Mouse (Mus musculus): ENCODE measurements at regions not wholly inside any gene's neighbourhood (a gene's known extent, or its start where the extent isn't known, plus 50 kb on each side); places are given as distances from the start of the nearest gene placed in this dataset.

GRCm38 (mm10) chr10:66925553-66926127 is 170.3 kb upstream of the Jmjd1c start:
- TF ChIP-seq CTCF (IDR thresholded peaks at IDR 0.05; ENCODE audit: extremely low read depth, insufficient read depth, insufficient read length, insufficient replicate concordance) (no peak), POLR2A (IDR thresholded peaks at IDR 0.05; ENCODE audit: low read depth, low read length) (no peak)
- Histone ChIP-seq H3K27me3 (ENCODE audit: control insufficient read depth, insufficient read depth, low read length) (no peaks in the 10 kb centered on the region), H3K36me3 (ENCODE audit: control insufficient read depth, insufficient read depth, low read length) (no peaks in the 10 kb centered on the region), H3K4me3 (ENCODE audit: extremely low read depth, insufficient read depth, insufficient read length) (no peak overlapping the region), H3K27ac (ENCODE audit: insufficient read depth, low read length) (no peak overlapping the region), H3K4me1 (ENCODE audit: control insufficient read depth, insufficient read depth, insufficient read length) (peaks cover 7% of the 10 kb centered on the region; the same call in 1 of the 2 replicates)
- DNase-seq (ENCODE audit: low read depth in 1 of 2, low spot score in 2 of 2): no peak
- WGBS: 59% methylated on average over 6 of the region's 6 CpGs

DNA sequence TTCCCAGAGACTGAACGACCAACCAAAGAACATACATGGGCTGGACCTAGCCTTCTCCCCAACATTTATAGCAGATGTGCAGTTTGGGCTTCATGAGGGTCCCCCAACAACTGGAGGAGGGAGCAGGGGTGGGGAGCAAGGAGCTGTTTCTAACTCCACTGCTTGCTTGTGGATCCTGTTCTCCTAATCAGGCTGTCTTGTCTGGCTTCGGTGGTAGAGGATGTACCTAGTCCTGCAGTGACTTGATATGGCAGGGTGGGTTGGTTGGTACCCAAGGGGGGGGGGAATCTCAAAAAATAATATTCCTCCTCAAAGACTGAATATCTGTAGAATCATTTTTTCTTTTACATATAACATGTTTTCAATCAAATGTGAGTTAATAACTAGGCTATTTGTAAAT is 168.3 kb upstream of the Jmjd1c start:
- 93% methylated on average over 2 of the region's 2 CpGs for WGBS
- DNase-seq (ENCODE audit: low read depth in 1 of 2, low spot score in 2 of 2): no peak
- no peaks in the 10 kb centered on the region for H3K27me3 ChIP-seq (ENCODE audit: control insufficient read depth, insufficient read depth, low read length)
- H3K4me3 ChIP-seq (ENCODE audit: extremely low read depth, insufficient read depth, insufficient read length): no peak overlapping the region
- H3K4me1 ChIP-seq (ENCODE audit: control insufficient read depth, insufficient read depth, insufficient read length): peaks cover 11% of the 10 kb centered on the region; the same call in 1 of the 2 replicates
- H3K27ac ChIP-seq (ENCODE audit: insufficient read depth, low read length): no peak overlapping the region
- no peak for TF ChIP-seq POLR2A (IDR thresholded peaks at IDR 0.05; ENCODE audit: low read depth, low read length)
- TF ChIP-seq CTCF (IDR thresholded peaks at IDR 0.05; ENCODE audit: extremely low read depth, insufficient read depth, insufficient read length, insufficient replicate concordance): no peak
- no peaks in the 10 kb centered on the region for H3K36me3 ChIP-seq (ENCODE audit: control insufficient read depth, insufficient read depth, low read length)

DNA sequence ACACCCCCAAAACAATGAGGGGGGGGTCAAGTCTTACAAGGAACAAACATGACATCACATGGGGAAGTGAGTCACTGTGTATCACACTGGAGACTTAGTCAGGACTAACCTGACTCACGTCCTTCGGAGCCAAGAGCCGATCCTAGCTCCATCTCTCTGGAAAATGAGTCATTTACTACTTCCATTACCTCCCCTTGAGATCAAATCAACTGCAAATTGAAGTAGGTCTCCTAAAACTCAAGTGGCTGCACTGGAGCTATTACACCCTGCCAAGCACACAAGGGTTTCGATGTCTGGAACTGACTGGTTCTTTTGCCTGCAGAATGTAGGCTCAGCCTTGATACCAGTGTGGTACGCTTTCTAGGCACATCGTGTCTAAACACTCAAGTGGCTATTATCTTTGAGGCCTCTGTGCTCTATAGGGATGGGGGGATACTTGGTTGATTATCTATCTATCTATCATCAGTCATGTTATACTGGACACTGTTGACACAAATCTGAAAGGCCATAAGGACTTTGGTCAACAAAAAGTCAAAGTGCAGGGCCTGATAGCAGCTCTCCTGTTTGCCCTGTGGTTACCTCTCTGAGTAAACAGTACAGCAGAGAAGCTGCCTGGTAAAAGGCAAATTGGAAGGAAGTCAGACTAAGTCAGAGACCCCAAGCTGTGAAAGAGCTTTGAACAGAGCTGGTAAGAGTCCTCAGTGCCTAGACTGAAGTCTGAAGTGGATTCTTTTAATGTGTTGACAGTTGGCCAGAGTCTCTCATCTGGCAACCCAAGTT is 167.5 kb upstream of the Jmjd1c start:
- no peak for DNase-seq (ENCODE audit: low read depth in 1 of 2, low spot score in 2 of 2)
- no peak overlapping the region for H3K27ac ChIP-seq (ENCODE audit: insufficient read depth, low read length)
- H3K36me3 ChIP-seq (ENCODE audit: control insufficient read depth, insufficient read depth, low read length): no peaks in the 10 kb centered on the region
- TF ChIP-seq CTCF (IDR thresholded peaks at IDR 0.05; ENCODE audit: extremely low read depth, insufficient read depth, insufficient read length, insufficient replicate concordance) (no peak), POLR2A (IDR thresholded peaks at IDR 0.05; ENCODE audit: low read depth, low read length) (no peak)
- H3K4me3 ChIP-seq (ENCODE audit: extremely low read depth, insufficient read depth, insufficient read length): no peak overlapping the region
- H3K4me1 ChIP-seq (ENCODE audit: control insufficient read depth, insufficient read depth, insufficient read length): peaks cover 11% of the 10 kb centered on the region; the same call in 1 of the 2 replicates
- H3K27me3 ChIP-seq (ENCODE audit: control insufficient read depth, insufficient read depth, low read length): no peaks in the 10 kb centered on the region
- 80% methylated on average over 6 of the region's 6 CpGs for WGBS

DNA sequence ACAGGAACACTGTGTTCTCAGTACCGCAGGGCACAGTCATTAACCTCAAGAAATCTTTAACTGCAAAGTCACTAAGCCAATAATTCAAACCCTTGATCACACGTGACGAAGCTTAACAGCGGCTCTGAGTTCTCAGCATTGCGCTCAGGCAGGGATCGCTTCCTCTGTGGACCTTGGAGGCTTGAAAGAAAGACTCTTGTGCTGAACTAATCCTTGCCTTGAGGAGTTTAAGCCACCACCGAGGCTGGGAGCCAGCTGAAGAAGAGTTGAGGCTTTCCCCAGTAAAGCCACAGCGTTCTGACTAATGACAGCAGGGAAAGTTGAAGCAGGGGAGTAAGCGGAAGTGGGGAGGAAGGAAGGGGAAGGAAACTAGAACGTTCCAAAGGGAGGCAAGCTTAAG is 165.4 kb upstream of the Jmjd1c start:
- H3K36me3 ChIP-seq (ENCODE audit: control insufficient read depth, insufficient read depth, low read length): no peaks in the 10 kb centered on the region
- no peak overlapping the region for H3K4me3 ChIP-seq (ENCODE audit: extremely low read depth, insufficient read depth, insufficient read length)
- WGBS: 11% methylated on average over 10 of the region's 10 CpGs
- TF ChIP-seq CTCF (IDR thresholded peaks at IDR 0.05; ENCODE audit: extremely low read depth, insufficient read depth, insufficient read length, insufficient replicate concordance) (no peak), POLR2A (IDR thresholded peaks at IDR 0.05; ENCODE audit: low read depth, low read length) (no peak)
- H3K27ac ChIP-seq (ENCODE audit: insufficient read depth, low read length): peak overlapping the region; percentile 45
- H3K27me3 ChIP-seq (ENCODE audit: control insufficient read depth, insufficient read depth, low read length): no peaks in the 10 kb centered on the region
- H3K4me1 ChIP-seq (ENCODE audit: control insufficient read depth, insufficient read depth, insufficient read length): peaks cover 11% of the 10 kb centered on the region; the same call in 1 of the 2 replicates
- DNase-seq (ENCODE audit: low read depth in 1 of 2, low spot score in 2 of 2): no peak

DNA sequence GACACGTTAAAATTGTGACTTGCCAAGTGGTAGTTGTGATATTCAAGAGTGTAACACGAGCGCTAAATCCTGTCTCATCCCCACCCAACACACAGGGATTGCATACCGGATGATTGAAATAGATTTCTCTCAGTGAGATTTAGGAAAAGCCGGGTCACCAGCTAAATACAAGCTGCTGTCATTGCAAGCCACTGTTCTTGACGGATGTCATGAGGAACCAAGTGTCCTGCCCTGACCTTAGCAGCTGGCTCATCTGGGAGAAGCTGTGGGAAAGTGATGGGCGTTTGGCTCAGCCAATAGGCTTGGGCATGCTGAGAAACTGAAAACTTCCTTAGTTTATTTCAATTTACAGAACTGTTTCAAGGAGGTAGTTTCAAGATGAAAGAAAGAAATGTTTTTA is 164.4 kb upstream of the Jmjd1c start:
- Histone ChIP-seq H3K4me3 (ENCODE audit: extremely low read depth, insufficient read depth, insufficient read length) (no peak overlapping the region), H3K36me3 (ENCODE audit: control insufficient read depth, insufficient read depth, low read length) (no peaks in the 10 kb centered on the region), H3K27me3 (ENCODE audit: control insufficient read depth, insufficient read depth, low read length) (no peaks in the 10 kb centered on the region), H3K4me1 (ENCODE audit: control insufficient read depth, insufficient read depth, insufficient read length) (peaks cover 11% of the 10 kb centered on the region; the same call in 1 of the 2 replicates), H3K27ac (ENCODE audit: insufficient read depth, low read length) (no peak overlapping the region)
- DNase-seq (ENCODE audit: low read depth in 1 of 2, low spot score in 2 of 2): peak in 1 of 2 experiments; percentile 29
- TF ChIP-seq CTCF (IDR thresholded peaks at IDR 0.05; ENCODE audit: extremely low read depth, insufficient read depth, insufficient read length, insufficient replicate concordance) (no peak), POLR2A (IDR thresholded peaks at IDR 0.05; ENCODE audit: low read depth, low read length) (no peak)
- WGBS: 64% methylated on average over 7 of the region's 7 CpGs

DNA sequence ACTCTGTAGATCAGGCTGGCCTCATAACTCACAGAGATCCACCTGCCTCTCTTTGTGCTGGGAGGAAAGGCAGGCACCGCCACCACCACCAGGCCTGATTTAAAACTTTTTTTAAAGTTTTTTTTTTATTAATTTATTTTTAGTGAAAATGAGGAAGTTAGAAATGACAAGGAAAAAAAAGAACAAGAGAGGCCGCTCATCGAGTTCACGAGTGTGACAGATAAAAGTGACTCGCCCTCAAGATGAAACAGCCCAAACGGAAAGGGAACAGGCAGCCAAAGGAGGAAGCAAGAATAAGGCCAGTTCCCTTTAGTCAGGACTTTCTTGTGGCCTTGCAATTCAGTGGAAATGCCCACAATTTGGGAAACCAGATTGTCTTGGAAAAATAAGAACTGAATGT is 163.4 kb upstream of the Jmjd1c start:
- peak; percentile 52 to 55 for DNase-seq (ENCODE audit: low read depth in 1 of 2, low spot score in 2 of 2)

DNA sequence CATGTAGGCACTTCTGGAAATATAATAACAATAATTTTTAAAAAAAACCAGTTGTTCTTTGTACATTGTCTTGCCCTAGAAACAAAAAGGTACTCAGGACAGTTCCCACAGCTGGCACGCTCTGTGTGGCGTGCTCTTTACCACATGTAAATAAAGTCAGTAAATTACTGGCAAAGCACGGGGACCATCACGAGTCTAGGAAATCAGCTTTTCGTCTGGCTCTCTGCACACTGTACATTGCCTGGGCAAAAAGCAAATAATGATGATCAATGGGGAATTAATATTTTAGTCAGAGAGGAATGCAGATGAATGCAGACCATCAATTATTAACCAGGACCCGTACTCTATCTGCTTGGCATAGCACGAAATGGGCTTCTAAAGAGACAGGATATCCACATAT is 162.2 kb upstream of the Jmjd1c start:
- H3K36me3 ChIP-seq (ENCODE audit: control insufficient read depth, insufficient read depth, low read length): no peaks in the 10 kb centered on the region
- no peaks in the 10 kb centered on the region for H3K27me3 ChIP-seq (ENCODE audit: control insufficient read depth, insufficient read depth, low read length)
- TF ChIP-seq POLR2A (IDR thresholded peaks at IDR 0.05; ENCODE audit: low read depth, low read length) (no peak), CTCF (IDR thresholded peaks at IDR 0.05; ENCODE audit: extremely low read depth, insufficient read depth, insufficient read length, insufficient replicate concordance) (no peak)
- H3K4me1 ChIP-seq (ENCODE audit: control insufficient read depth, insufficient read depth, insufficient read length): peaks cover 17% of the 10 kb centered on the region
- 91% methylated on average over 7 of the region's 7 CpGs for WGBS
- no peak overlapping the region for H3K4me3 ChIP-seq (ENCODE audit: extremely low read depth, insufficient read depth, insufficient read length)
- no peak overlapping the region for H3K27ac ChIP-seq (ENCODE audit: insufficient read depth, low read length)
- DNase-seq (ENCODE audit: low read depth in 1 of 2, low spot score in 2 of 2): no peak

More for the DNA sequence above, 163.4 kb upstream of the Jmjd1c start:
- WGBS: 8% methylated on average over 6 of the region's 6 CpGs
- Histone ChIP-seq H3K27me3 (ENCODE audit: control insufficient read depth, insufficient read depth, low read length) (no peaks in the 10 kb centered on the region), H3K4me3 (ENCODE audit: extremely low read depth, insufficient read depth, insufficient read length) (no peak overlapping the region), H3K4me1 (ENCODE audit: control insufficient read depth, insufficient read depth, insufficient read length) (peaks cover 17% of the 10 kb centered on the region), H3K27ac (ENCODE audit: insufficient read depth, low read length) (peak overlapping the region; percentile 51), H3K36me3 (ENCODE audit: control insufficient read depth, insufficient read depth, low read length) (no peaks in the 10 kb centered on the region)
- TF ChIP-seq CTCF (IDR thresholded peaks at IDR 0.05; ENCODE audit: extremely low read depth, insufficient read depth, insufficient read length, insufficient replicate concordance) (no peak), POLR2A (IDR thresholded peaks at IDR 0.05; ENCODE audit: low read depth, low read length) (no peak)
